Mouse (Mus musculus) kidney, adult 2 months (tissue): ENCODE data around the gene Synpr.

Experiments used
- CTCF ChIP-seq: fragments of 200-500 bp; conservative IDR thresholded peaks from 2 replicates; pipeline ENCODE4 v1.5.1; 2011; ENCODE audit warnings: low read depth, mild to moderate bottlenecking, control low read depth, low read length, moderate library complexity, mixed read lengths; ENCODE audit not compliant: insufficient read depth, insufficient read length
- POLR2A ChIP-seq: fragments of 200-500 bp; IDR thresholded peaks from one replicate; pipeline ENCODE4 v1.6.1; 2011; ENCODE audit warnings: low read depth, low read length, control low read depth

DNA sequence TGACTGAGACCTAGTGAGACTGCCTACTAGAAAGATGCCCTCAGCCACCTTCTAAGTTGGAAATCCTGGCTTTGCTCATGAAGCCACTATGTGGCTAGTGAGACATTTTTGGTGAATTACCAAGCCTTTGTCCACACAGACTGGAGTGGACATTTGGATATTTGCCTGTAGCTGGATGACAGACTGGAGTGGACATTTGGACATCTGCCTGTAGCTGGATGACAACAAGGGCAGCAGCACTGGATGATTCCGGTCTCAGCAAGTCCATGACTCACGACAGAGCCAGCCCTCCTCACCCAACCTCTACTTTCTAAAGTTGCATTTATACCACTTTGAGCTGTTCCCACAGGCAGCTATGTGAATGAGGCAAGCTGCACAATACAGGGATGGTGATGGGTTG is 73.5 kb downstream of the Synpr start:
- TF ChIP-seq CTCF, result no peak
- TF ChIP-seq POLR2A, result no peak
